Mouse (Mus musculus) heart, postnatal 0 days (tissue): Measurements from ENCODE around the gene Bcl9.
A peak's percentile ranks its signal among the peaks of the same experiment; 100 is the strongest.

Experiments used
- CTCF ChIP-seq: IDR thresholded peaks from 2 replicates; pipeline ENCODE4 v1.5.1; 2016; ENCODE audit warnings: antibody characterized with exemption, control low read depth, low read depth
- EP300 ChIP-seq: IDR thresholded peaks from 2 replicates; pipeline ENCODE4 v1.6.1; 2016; ENCODE audit warnings: antibody characterized with exemption, low read depth

DNA sequence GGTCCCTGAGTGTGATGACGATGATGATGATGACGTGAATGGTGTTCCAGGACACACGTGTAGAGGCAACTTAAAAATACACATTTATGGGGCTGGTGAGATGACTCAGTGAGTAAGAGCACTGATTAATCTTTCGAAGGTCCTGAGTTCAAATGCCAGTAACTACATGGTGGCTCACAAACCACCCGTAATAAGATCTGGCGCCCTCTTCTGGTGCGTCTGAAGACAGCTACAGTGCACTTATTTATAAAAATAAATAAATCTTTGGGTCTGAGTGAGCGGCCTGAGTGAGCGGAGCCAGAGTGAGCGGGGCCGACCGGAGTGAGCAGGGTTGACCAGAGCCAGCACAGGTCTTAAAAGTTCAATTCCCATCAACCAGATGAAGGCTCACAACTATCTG, 34.5 kb upstream of the Bcl9 start:
- TF ChIP-seq CTCF (peak; percentile 37), EP300 (no peak)
